ENCODE assay signal across 9 mouse cellular contexts in the genomic region with DNA sequence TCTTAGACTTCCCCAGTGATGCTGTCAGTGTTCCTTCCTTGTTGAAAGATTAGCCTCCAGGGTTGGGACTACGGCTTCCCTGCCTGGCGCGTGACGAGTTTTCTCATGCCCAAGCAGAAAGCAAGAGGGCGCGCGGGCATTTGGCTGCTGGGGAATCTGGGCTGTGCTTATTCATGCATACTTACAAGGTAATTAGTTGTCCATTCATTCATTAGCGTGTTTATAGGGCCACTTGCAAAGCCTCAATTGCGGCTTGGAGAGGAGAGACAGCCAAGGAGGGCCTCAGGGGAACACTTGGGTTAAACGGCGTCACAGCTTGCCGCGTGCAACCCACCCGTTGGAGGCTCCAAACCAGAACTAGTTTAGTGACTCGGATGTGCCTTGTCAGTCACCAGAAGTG. TPM values are rescaled to one million over a fixed set of nuclear protein-coding genes. Genes with fewer than 3 reads are reported as not detected.
DNase-seq lines count a peak whose midpoint lies in the region; ATAC-seq and TF ChIP-seq lines count a peak whose summit lies in the region.
"Had no signal": no experiment of that assay in that cellular context is flagged by ENCODE, and none has a peak within 500 bp of the region (broad histone marks: within the 10 kb centered on the region; RNA-seq: fewer than 3 reads in every experiment).

No protein-coding gene starts in this region.

- WGBS in cerebellum, adult 2 months = 6% methylated on average over 15 of the region's 15 CpGs
- WGBS in forebrain, embryonic 11.5 days = 41% methylated on average over 15 of the region's 15 CpGs
- WGBS in midbrain, embryonic 16.5 days = 34% methylated on average over 15 of the region's 15 CpGs
- WGBS in stomach, postnatal 0 days = 75% methylated on average over 15 of the region's 15 CpGs

- H3K4me2 ChIP-seq in forebrain, embryonic 11.5 days (ENCODE audit: low read depth, low read length, severe bottlenecking) = no peak overlapping the region
- peak overlapping the region; percentile 42 for H3K4me2 ChIP-seq in midbrain, embryonic 16.5 days (ENCODE audit: low read length)
- no peak overlapping the region for H3K4me2 ChIP-seq in stomach, postnatal 0 days (replicated peaks; ENCODE audit: low read depth)

- TF ChIP-seq EP300 in stomach, postnatal 0 days (optimal IDR thresholded peaks at IDR 0.05) = no peak

- H3K27me3 ChIP-seq in cerebellum, adult 2 months (ENCODE audit: control insufficient read depth, insufficient read depth, low read length) = no peaks in the 10 kb centered on the region; the same call in 1 of the 2 replicates
- H3K27me3 ChIP-seq in forebrain, embryonic 11.5 days (ENCODE audit: control insufficient read depth, insufficient read depth, low read length) = no peaks in the 10 kb centered on the region
- no peaks in the 10 kb centered on the region for H3K27me3 ChIP-seq in midbrain, embryonic 16.5 days (ENCODE audit: control insufficient read depth, insufficient read depth, low read depth, low read length)
- no peaks in the 10 kb centered on the region for H3K27me3 ChIP-seq in stomach, postnatal 0 days (ENCODE audit: control insufficient read depth, insufficient read depth, low read length)

- no peak overlapping the region for H3K9ac ChIP-seq in forebrain, embryonic 11.5 days (ENCODE audit: low read length)
- no peak overlapping the region for H3K9ac ChIP-seq in midbrain, embryonic 16.5 days (ENCODE audit: low read depth, low read length)
- H3K9ac ChIP-seq in stomach, postnatal 0 days (ENCODE audit: low read length) = no peak overlapping the region

- no peak for TF ChIP-seq POLR2A in cerebellum, adult 2 months (IDR thresholded peaks at IDR 0.05; ENCODE audit: borderline replicate concordance, insufficient read depth, low read length)

- H3K36me3 ChIP-seq in forebrain, embryonic 11.5 days (ENCODE audit: control insufficient read depth, insufficient read depth, low read length) = no peaks in the 10 kb centered on the region
- no peaks in the 10 kb centered on the region for H3K36me3 ChIP-seq in midbrain, embryonic 16.5 days (ENCODE audit: control insufficient read depth, insufficient read depth, low read length)
- H3K36me3 ChIP-seq in stomach, postnatal 0 days (ENCODE audit: control insufficient read depth, insufficient read depth, low read length) = no peaks in the 10 kb centered on the region
- H3K36me3 ChIP-seq: heart, embryonic 10.5 days had no signal

- ATAC-seq in forebrain, embryonic 11.5 days (replicated peaks; ENCODE audit: low FRiP score) = peak; percentile 74; the same call in 1 of the 2 replicates
- no peak for ATAC-seq in midbrain, embryonic 16.5 days
- no peak for ATAC-seq in megakaryocyte-erythroid progenitor cell, adult 5-6 weeks (replicated peaks; ENCODE audit: low FRiP score, low TSS enrichment, poor library complexity, severe bottlenecking)
- no peak for ATAC-seq in stomach, postnatal 0 days (ENCODE audit: low FRiP score, low TSS enrichment)

- no peaks in the 10 kb centered on the region for H3K4me1 ChIP-seq in cerebellum, adult 2 months (ENCODE audit: control insufficient read depth, insufficient read depth, low read length)
- H3K4me1 ChIP-seq in forebrain, embryonic 11.5 days (replicated peaks; ENCODE audit: control insufficient read depth, insufficient read depth, low read length) = no peaks in the 10 kb centered on the region; the same call in 1 of the 2 replicates
- H3K4me1 ChIP-seq in midbrain, embryonic 16.5 days (ENCODE audit: control insufficient read depth, insufficient read depth, low read length) = peaks cover 4% of the 10 kb centered on the region; the same call in 1 of the 2 replicates
- H3K4me1 ChIP-seq in stomach, postnatal 0 days (replicated peaks; ENCODE audit: control insufficient read depth, insufficient read depth) = no peaks in the 10 kb centered on the region
- H3K4me1 ChIP-seq: heart, embryonic 10.5 days had no signal

- no peak overlapping the region for H3K4me3 ChIP-seq in cerebellum, adult 2 months (replicated peaks; ENCODE audit: insufficient read depth, low read depth, low read length)
- H3K4me3 ChIP-seq in forebrain, embryonic 11.5 days (ENCODE audit: low read depth, low read length) = no peak overlapping the region
- H3K4me3 ChIP-seq in midbrain, embryonic 16.5 days (ENCODE audit: low read depth, low read length) = no peak overlapping the region
- H3K4me3 ChIP-seq in stomach, postnatal 0 days (ENCODE audit: low read depth, low read length) = no peak overlapping the region
- H3K4me3 ChIP-seq: heart, embryonic 10.5 days had no signal

- no peak for TF ChIP-seq CTCF in cerebellum, adult 2 months (IDR thresholded peaks at IDR 0.05; ENCODE audit: borderline replicate concordance, insufficient read depth, low read depth, low read length)
- TF ChIP-seq CTCF in stomach, postnatal 0 days (IDR thresholded peaks at IDR 0.05; ENCODE audit: low read depth) = no peak

- peak; percentile 22 to 23 for DNase-seq in cerebellum, adult 2 months
- DNase-seq in forebrain, embryonic 11.5 days (ENCODE audit: low spot score) = peak; percentile 77
- peak; percentile 58 for DNase-seq in kidney, postnatal 10 days
- no peak for DNase-seq in embryo, embryonic 9.5 days (ENCODE audit: extremely low spot score)
- no peak for DNase-seq in stomach, postnatal 0 days (ENCODE audit: low spot score)
- DNase-seq in thymus, postnatal 14 days = no peak

- no peak overlapping the region for H3K27ac ChIP-seq in cerebellum, adult 2 months (ENCODE audit: insufficient read depth, low read length)
- H3K27ac ChIP-seq in forebrain, embryonic 11.5 days (ENCODE audit: low read depth, low read length) = no peak overlapping the region
- no peak overlapping the region for H3K27ac ChIP-seq in midbrain, embryonic 16.5 days (ENCODE audit: low read length)
- no peak overlapping the region for H3K27ac ChIP-seq in stomach, postnatal 0 days (replicated peaks)
- H3K27ac ChIP-seq: heart, embryonic 10.5 days had no signal

- no peaks in the 10 kb centered on the region for H3K9me3 ChIP-seq in forebrain, embryonic 11.5 days (ENCODE audit: control insufficient read depth, low read length)
- H3K9me3 ChIP-seq in midbrain, embryonic 16.5 days (replicated peaks; ENCODE audit: control insufficient read depth, low read length, poor library complexity, severe bottlenecking) = no peaks in the 10 kb centered on the region
- no peaks in the 10 kb centered on the region for H3K9me3 ChIP-seq in stomach, postnatal 0 days (ENCODE audit: control insufficient read depth, low read length)
- H3K9me3 ChIP-seq: heart, embryonic 10.5 days had no signal

RNA-seq across cellular contexts. Expression of a gene that starts 44.2 kb away (rescaled TPM):
- polyA plus RNA-seq in cerebellum, adult 2 months (2012; rRNA removed) = 2.5 and 3.3 TPM in 2 replicates
- polyA plus RNA-seq in forebrain, embryonic 11.5 days (2014; fragmentation: Nextera tagmentation; extraction: Ambion mirVana) = 21.7 and 22.9 TPM in 2 replicates
- 44.7 and 57.0 TPM in 2 replicates for polyA plus RNA-seq in midbrain, embryonic 16.5 days (2015; fragmentation: Nextera tagmentation; extraction: Ambion mirVana)
- total RNA-seq in megakaryocyte-erythroid progenitor cell, adult 5-6 weeks (2014; fragmentation: Nextera tagmentation) = 2.9 and 4.2 TPM in 2 replicates
- total RNA-seq in megakaryocyte-erythroid progenitor cell, adult 5-6 weeks (2017) = 0.28 and 0.38 TPM in 2 replicates
- 4.1 and 4.6 TPM in 2 replicates for polyA plus RNA-seq in stomach, postnatal 0 days (2015; fragmentation: Nextera tagmentation; extraction: Ambion mirVana)

Comparison
In these comparisons a context has a peak if more than half of its experiments do, and no peak if none do; other contexts are left out.
1. DNase-seq: peak in cerebellum, adult 2 months (2 of 2), forebrain, embryonic 11.5 days (single experiment) and kidney, postnatal 10 days (single experiment); none in embryo, embryonic 9.5 days (single experiment), stomach, postnatal 0 days (single experiment) and thymus, postnatal 14 days (single experiment).